Comparison of ENCODE assay signal across 9 mouse cellular contexts in the genomic region with DNA sequence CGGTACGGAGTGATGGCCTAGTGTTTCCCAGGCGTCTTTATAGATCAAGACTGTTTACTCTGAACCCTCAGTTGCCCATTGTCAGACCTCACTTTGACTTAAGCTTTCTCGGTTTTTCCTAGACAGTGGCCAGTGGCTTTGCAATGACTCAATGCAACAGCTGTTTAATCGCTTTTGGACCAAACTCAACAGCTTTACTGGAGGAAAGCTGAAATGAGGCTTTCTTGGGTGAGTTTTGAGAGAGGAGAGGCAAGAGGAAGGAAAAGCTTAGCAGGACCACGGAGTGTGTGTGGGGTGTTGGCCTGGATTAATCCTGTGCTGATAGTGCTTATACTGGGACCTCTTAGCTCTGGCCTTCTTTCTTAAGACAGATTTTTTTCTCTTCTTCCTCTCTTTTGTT. TPM values are rescaled to one million over a fixed set of nuclear protein-coding genes. Genes with fewer than 3 reads are reported as not detected.
DNase-seq lines count a peak whose midpoint lies in the region; ATAC-seq lines count a peak whose summit lies in the region.
"Had no signal": no experiment of that assay in that cellular context is flagged by ENCODE, and none has a peak within 500 bp of the region (broad histone marks: within the 10 kb centered on the region; RNA-seq: fewer than 3 reads in every experiment).

No protein-coding gene starts in this region.

- 30% methylated on average over 6 of the region's 6 CpGs for WGBS in heart, embryonic 16.5 days
- WGBS in liver, embryonic 15.5 days (ENCODE audit: insufficient replicate concordance), result 10% methylated on average over 6 of the region's 6 CpGs

- H3K36me3 ChIP-seq in heart, embryonic 16.5 days (ENCODE audit: control insufficient read depth, insufficient read depth), result no peaks in the 10 kb centered on the region
- H3K36me3 ChIP-seq in liver, embryonic 15.5 days (replicated peaks), result no peaks in the 10 kb centered on the region

- no peak for ATAC-seq in heart, embryonic 16.5 days (replicated peaks; ENCODE audit: extremely low read depth, insufficient read depth, low FRiP score)
- no peak for ATAC-seq in liver, embryonic 15.5 days (ENCODE audit: insufficient read depth)

- H3K9ac ChIP-seq in heart, embryonic 16.5 days (ENCODE audit: low read length), result no peak overlapping the region
- no peak overlapping the region for H3K9ac ChIP-seq in liver, embryonic 15.5 days

- DNase-seq in 3T3-L1 (ENCODE audit: low read depth, low spot score) (peak; percentile 45), MN1 (ENCODE audit: low spot score) (peak; percentile 57)
- no peak for DNase-seq in layer of hippocampus, postnatal 14 days (ENCODE audit: low spot score in 2 of 2)
- no peak for DNase-seq in urinary bladder, adult 18-20 months (ENCODE audit: low spot score in 2 of 2)
- no peak for DNase-seq in ovary, postnatal 10 days (ENCODE audit: low spot score)
- DNase-seq: cerebellum, postnatal 36 days had no signal

- no peak overlapping the region for H3K27ac ChIP-seq in heart, embryonic 16.5 days (ENCODE audit: low read length)
- no peak overlapping the region for H3K27ac ChIP-seq in liver, embryonic 15.5 days (replicated peaks)

- peak overlapping the region; percentile 59 for H3K4me3 ChIP-seq in heart, embryonic 16.5 days (ENCODE audit: low read length)
- H3K4me3 ChIP-seq in liver, embryonic 15.5 days (replicated peaks), result no peak overlapping the region

- H3K4me1 ChIP-seq in heart, embryonic 16.5 days (ENCODE audit: control insufficient read depth, insufficient read depth, low read length), result peaks cover 11% of the 10 kb centered on the region
- H3K4me1 ChIP-seq in liver, embryonic 15.5 days (replicated peaks), result no peaks in the 10 kb centered on the region

- peak overlapping the region; percentile 71 for H3K4me2 ChIP-seq in heart, embryonic 16.5 days (ENCODE audit: low read depth, low read length)
- H3K4me2 ChIP-seq in liver, embryonic 15.5 days, result peak overlapping the region; percentile 55; the same call in 1 of the 2 replicates

- 0 out of 2 replicates have a peak, but pooled peaks cover 3% of the 10 kb centered on the region for H3K9me3 ChIP-seq in heart, embryonic 16.5 days (replicated peaks; ENCODE audit: control insufficient read depth, low read length)
- H3K9me3 ChIP-seq in liver, embryonic 15.5 days (replicated peaks), result no peaks in the 10 kb centered on the region

- peaks cover 54% of the 10 kb centered on the region for H3K27me3 ChIP-seq in heart, embryonic 16.5 days (ENCODE audit: control insufficient read depth, insufficient read depth, low read length)
- peaks cover 56% of the 10 kb centered on the region for H3K27me3 ChIP-seq in liver, embryonic 15.5 days

RNA-seq across cellular contexts. Expression of a gene that starts 36.3 kb away (rescaled TPM):
- polyA plus RNA-seq in heart, embryonic 16.5 days (2015; fragmentation: Nextera tagmentation; extraction: Ambion mirVana), result not detected in 2 replicates
- polyA plus RNA-seq in liver, embryonic 15.5 days (2015; fragmentation: Nextera tagmentation; extraction: Ambion mirVana), result not detected in 2 replicates
- 1 to 10 TPM; 1.1 to 1.4 TPM for total RNA-seq in layer of hippocampus, postnatal 14 days (2021)
- polyA plus RNA-seq: testis, adult 2 months had no signal

Comparison
In these comparisons a context has a peak if more than half of its experiments do, and no peak if none do; other contexts are left out.
1. DNase-seq: peak in 3T3-L1 (single experiment) and MN1 (single experiment); none in layer of hippocampus, postnatal 14 days (0 of 2), urinary bladder, adult 18-20 months (0 of 2) and ovary, postnatal 10 days (single experiment).